Mouse (Mus musculus): ENCODE measurements around the gene Olfr1469.
"Not testable (repeated sequence)": the region's sequence is repeated elsewhere in the genome, so short reads cannot be mapped to it uniquely, and the experiment has no call there.

Gene Olfr1469

GRCm38 (mm10) chr19:13407549-13407948 is at the start of gene Olfr1469:
TSS of gene Olfr1469 (plus strand) at chr19:13407849.
- DNase-seq (ENCODE audit: low spot score in 2 of 2): no peak

- no peak for DNase-seq (ENCODE audit: low spot score in 2 of 2)
These were observed 45.7 kb upstream of the Olfr1469 start, which contains the start of gene Olfr1467 for GRCm38 (mm10) chr19:13361936-13362335. TSS of gene Olfr1467 (plus strand) at chr19:13362236.

- DNase-seq (ENCODE audit: low spot score in 2 of 2): not testable (repeated sequence)
These were observed 35.5 kb downstream of the Olfr1469 start, which contains the start of gene Olfr1471 for GRCm38 (mm10) chr19:13443109-13443508. TSS of gene Olfr1471 (plus strand) at chr19:13443409.

- no peak for DNase-seq (ENCODE audit: low spot score in 2 of 2)
These were observed 48.3 kb downstream of the Olfr1469 start, which contains the start of gene Olfr1472 for GRCm38 (mm10) chr19:13455986-13456385. TSS of gene Olfr1472 (minus strand) at chr19:13456086.
